Mouse (Mus musculus) cortical plate, adult 2 months (tissue): ENCODE measurements around the gene Rxra.

Source experiments
- CTCF ChIP-seq: fragments of 200-500 bp; IDR thresholded peaks from 2 replicates; pipeline ENCODE4 v1.5.1; 2011; ENCODE audit warnings: mild to moderate bottlenecking, control low read depth, low read length; ENCODE audit not compliant: insufficient read depth; ENCODE audit errors: extremely low read depth
- POLR2A ChIP-seq: fragments of 200-500 bp; IDR thresholded peaks from 2 replicates; pipeline ENCODE4 v1.6.1; 2011; ENCODE audit warnings: mild to moderate bottlenecking, low read length, control low read depth; ENCODE audit not compliant: insufficient read depth; ENCODE audit errors: extremely low read depth

GRCm38 (mm10) chr2:27670746-27671145 is 5.5 kb upstream of the Rxra start:
- no peak for TF ChIP-seq CTCF
- TF ChIP-seq POLR2A, result no peak
